Mouse (Mus musculus) adrenal gland, postnatal 14 days (tissue): ENCODE measurements around the gene Ttc28. TPM values are rescaled to one million over a fixed set of nuclear protein-coding genes. Genes with fewer than 3 reads are reported as not detected.

ENCODE experiments used
- microRNA-seq, 2 experiments: library from miRNA; unstranded; fragments of <30 nt; microRNA quantifications; one replicate each; pipeline ENCODE4 v1.2.0; 2021
- total RNA-seq: library from RNA; stranded (reverse); gene quantifications from 2 replicates; pipeline ENCODE4 v1.2.3, GENCODE M21; 2021

Ttc28 gene
- total RNA-seq, 1 experiment from 2014 or later, result 25.5 TPM

Small RNA genes lying within 50 kb of the gene (microRNA-seq; reads per million reads assigned to microRNA genes)
- 17.5 to 18.3 reads per million in 2 experiments for gene Mir701

Other genes with a start within 250 kb of the Ttc28 start
- gene Noc4l, start 226.4 kb upstream of the Ttc28 start, total RNA-seq, result 24.7 and 26.3 TPM in 2 replicates
- 15.7 and 23.6 TPM in 2 replicates for gene Ddx51, start 226.4 kb upstream of the Ttc28 start, total RNA-seq
- 84.7 and 85.3 TPM in 2 replicates for gene Ep400, start 109.1 kb upstream of the Ttc28 start, total RNA-seq
- 38.5 and 45.8 TPM in 2 replicates for gene Pus1, start 99.1 kb upstream of the Ttc28 start, total RNA-seq
- 49.0 and 50.7 TPM in 2 replicates for gene Ulk1, start 69.7 kb upstream of the Ttc28 start, total RNA-seq
- 20.0 and 23.0 TPM in 2 replicates for gene Hscb, start 40.0 kb upstream of the Ttc28 start, total RNA-seq
- 5.9 and 6.0 TPM in 2 replicates for gene Chek2, start 39.8 kb upstream of the Ttc28 start, total RNA-seq